Mouse (Mus musculus) bone marrow, adult 2 months (tissue): ENCODE data around the gene Svep1. TPM values are rescaled to one million over a fixed set of nuclear protein-coding genes. Genes with fewer than 3 reads are reported as not detected.

Source experiments
- H3K27ac ChIP-seq: fragments of 200-500 bp; 2 replicates; pipeline ENCODE4 v1.5.1; 2012; ENCODE audit warnings: low read depth, mild to moderate bottlenecking, control low read depth, inconsistent platforms, low read length; ENCODE audit not compliant: control insufficient read depth, poor library complexity, insufficient read depth
- H3K4me1 ChIP-seq: fragments of 200-500 bp; 2 replicates; pipeline ENCODE4 v1.6.1; 2011; ENCODE audit warnings: low read length; ENCODE audit not compliant: control insufficient read depth, insufficient read depth
- H3K4me3 ChIP-seq: fragments of 200-500 bp; replicated peaks from 2 replicates; pipeline ENCODE3; 2011; ENCODE audit warnings: mild to moderate bottlenecking, low read depth, low read length, control low read depth; ENCODE audit not compliant: control insufficient read depth
- CTCF ChIP-seq: fragments of 200-500 bp; IDR thresholded peaks from 2 replicates; pipeline ENCODE4 v1.5.1; 2011; ENCODE audit warnings: low read length, control low read depth; ENCODE audit not compliant: control insufficient read depth, insufficient read depth
- POLR2A ChIP-seq: fragments of 200-500 bp; IDR thresholded peaks from 2 replicates; pipeline ENCODE4 v1.6.1; 2011; ENCODE audit warnings: low read depth, mild to moderate bottlenecking, control low read depth, low read length, borderline replicate concordance; ENCODE audit not compliant: control insufficient read depth
- WGBS: fragments of 180-500 bp; shearing (Covaris S2); methylation state at CpG from one replicate; pipeline ENCODE4 v1.1.7; 2018; 5-methylcytosine and 5-hydroxymethylcytosine counted together
- polyA plus RNA-seq: library from polyadenylated mRNA; stranded (reverse); fragments of >200 nt; gene quantifications from 2 replicates; pipeline ENCODE4 v1.2.4, GENCODE M21; 2011; ENCODE audit warnings: low replicate concordance; ENCODE audit not compliant: missing spikeins, insufficient read depth, insufficient read length

The Svep1 gene
- polyA plus RNA-seq, 1 experiment, result 1.3 TPM

DNA sequence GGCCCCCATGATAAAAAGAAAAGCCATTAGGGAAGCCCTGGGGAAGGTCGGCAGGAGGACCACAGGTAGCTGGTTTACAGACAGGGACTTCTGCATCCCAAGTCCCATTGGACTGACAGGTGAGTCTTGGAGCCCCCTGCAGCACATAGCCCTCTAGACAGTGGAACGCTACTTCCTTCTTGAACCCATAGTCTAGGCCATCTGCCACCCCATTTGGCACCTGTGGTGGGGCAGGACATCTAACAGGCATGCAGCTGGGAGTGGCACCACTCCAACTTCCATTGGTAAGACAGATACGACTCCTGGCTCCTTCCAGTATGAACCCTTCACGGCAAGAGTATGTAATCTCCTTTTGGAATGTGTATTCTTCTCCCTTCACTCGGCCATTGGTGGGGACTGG, 137.8 kb downstream of the Svep1 start:
- Histone ChIP-seq H3K4me3 (no peak overlapping the region), H3K27ac (no peak overlapping the region), H3K4me1 (no peaks in the 10 kb centered on the region)
- whole genome bisulfite sequencing, result 83% methylated on average over 5 of the region's 5 CpGs
- TF ChIP-seq CTCF, result no peak
- TF ChIP-seq POLR2A, result no peak

DNA sequence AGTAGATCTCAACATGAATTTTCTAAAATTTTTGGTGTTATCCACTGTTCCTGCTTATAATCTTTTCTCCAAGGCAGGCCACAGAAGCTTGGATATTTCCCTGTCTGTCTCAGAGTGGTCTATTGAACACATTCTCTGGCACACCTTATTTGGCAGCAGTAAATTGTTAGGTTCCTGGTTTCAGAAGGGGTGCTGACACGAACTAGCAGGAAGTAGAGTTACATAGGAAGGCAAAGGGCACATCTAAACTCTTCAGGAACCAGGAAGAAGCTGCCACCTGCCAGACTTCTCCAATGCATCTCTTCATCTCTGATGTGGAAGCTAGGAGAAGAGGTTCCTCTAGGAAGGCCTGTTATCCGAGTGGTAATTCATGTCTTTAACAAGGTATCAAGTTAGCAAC, 141.9 kb downstream of the Svep1 start:
- H3K4me1 ChIP-seq, result no peaks in the 10 kb centered on the region
- TF ChIP-seq CTCF (no peak), POLR2A (no peak)
- no peak overlapping the region for H3K4me3 ChIP-seq
- no peak overlapping the region for H3K27ac ChIP-seq
- 21% methylated on average over 2 of the region's 2 CpGs for WGBS

DNA sequence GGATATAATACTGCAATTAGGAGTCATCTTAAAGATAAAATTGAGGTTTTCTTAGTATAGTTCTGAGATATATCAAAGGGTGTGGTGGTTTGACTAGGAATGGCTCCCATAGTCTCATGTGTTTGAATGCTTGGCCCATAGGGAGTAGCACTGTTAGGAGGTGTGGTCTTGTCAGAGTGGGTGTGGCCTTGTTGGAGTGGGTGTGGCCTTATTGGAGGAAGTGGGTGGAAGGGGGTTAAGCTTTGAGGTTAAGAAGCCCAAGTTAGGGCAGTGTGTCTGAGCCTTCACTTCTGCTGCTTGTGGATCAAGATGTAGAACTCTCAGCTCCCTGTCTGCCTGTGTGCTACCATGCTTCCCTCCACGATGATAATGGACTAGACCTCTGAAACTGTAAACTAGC, 143.7 kb downstream of the Svep1 start:
- Histone ChIP-seq H3K4me1 (no peaks in the 10 kb centered on the region), H3K27ac (no peak overlapping the region), H3K4me3 (no peak overlapping the region)
- TF ChIP-seq CTCF (no peak), POLR2A (no peak)
- 45% methylated on average over 1 of the region's 1 CpGs for WGBS

DNA sequence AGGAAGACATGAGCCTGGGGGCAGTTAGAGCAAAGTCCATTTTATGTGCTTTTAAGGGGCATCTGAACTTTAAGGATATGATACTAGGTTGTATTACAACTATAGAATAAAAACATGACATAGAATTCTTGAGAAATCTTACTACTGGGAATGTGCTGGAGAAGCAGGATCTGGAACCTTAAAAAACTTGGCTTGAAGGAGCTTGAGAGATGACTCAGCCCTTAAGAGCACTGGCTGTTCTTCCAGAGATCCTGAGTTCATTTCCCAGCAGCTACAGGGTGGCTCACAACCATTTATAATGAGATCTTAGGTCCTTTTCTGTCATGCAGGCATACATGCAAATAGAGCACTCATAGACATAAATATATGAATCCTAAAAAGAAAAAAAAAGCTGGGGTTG, 151.0 kb downstream of the Svep1 start:
- TF ChIP-seq CTCF (no peak), POLR2A (no peak)
- H3K4me1 ChIP-seq, result no peaks in the 10 kb centered on the region
- H3K4me3 ChIP-seq, result no peak overlapping the region
- no peak overlapping the region for H3K27ac ChIP-seq

DNA sequence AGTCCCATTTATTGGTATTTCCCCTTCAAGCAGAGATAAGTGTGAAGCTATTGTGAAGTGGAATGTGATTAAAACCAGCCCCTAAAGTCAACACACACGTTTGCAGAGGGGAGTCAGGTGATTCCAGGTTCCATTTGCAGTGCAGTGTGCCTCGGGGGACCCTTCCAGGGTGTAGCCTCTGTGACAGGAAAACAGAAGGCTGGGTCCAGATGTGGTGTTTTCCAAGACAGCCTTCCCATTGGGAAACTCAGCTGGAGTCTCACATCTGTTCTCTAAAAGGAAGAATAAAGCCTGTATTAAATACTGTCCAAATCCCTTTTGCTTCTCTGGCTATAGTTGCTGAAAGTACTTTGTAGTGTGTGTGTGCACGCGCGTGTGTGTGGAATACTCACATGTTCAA, 152.2 kb downstream of the Svep1 start:
- WGBS, result 76% methylated on average over 5 of the region's 5 CpGs
- no peak for TF ChIP-seq POLR2A
- TF ChIP-seq CTCF, result no peak
- no peak overlapping the region for H3K4me3 ChIP-seq
- H3K27ac ChIP-seq, result no peak overlapping the region
- H3K4me1 ChIP-seq, result no peaks in the 10 kb centered on the region

DNA sequence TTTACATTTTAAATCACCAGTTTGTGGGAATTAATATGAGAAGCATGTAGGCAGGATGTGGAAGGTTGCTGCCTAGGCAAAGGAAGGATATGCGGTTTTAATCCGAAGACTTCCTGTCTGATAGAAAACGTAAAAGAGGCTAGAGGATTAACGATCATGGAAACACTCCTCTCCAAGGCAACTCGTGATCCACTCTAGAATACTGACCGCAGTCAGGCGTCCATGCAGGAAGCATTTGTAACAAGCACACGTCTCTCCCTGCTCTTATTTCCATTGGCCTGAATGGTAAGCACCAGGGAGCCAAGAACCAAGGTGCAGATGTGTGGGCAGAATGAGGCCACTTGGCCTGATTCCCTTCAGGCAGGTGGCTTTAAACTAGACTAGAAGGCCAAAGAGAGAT, 155.9 kb downstream of the Svep1 start:
- Histone ChIP-seq H3K27ac (no peak overlapping the region), H3K4me1 (no peaks in the 10 kb centered on the region), H3K4me3 (no peak overlapping the region)
- 6% methylated on average over 8 of the region's 8 CpGs for WGBS
- TF ChIP-seq CTCF, result no peak
- TF ChIP-seq POLR2A, result no peak

DNA sequence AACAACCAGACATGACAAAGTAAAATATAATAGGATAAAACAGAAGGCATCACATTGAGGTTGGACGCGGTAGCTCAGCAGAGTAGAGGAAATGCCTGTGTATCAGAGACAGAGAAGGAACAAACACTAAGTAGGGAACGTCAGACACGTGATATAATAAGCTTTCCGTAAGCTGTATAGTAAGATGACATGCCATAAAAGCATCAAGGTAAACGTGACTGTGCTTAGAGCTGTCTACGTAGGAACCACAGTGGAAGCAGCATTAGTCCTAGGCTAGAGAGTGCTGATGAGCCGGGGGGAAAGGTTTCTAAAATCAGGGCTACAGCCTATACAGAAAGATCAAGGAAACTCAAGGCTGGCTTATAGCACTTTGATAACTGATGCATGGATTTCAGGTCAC, 156.4 kb downstream of the Svep1 start:
- Histone ChIP-seq H3K4me1 (no peaks in the 10 kb centered on the region), H3K27ac (no peak overlapping the region), H3K4me3 (no peak overlapping the region)
- 21% methylated on average over 8 of the region's 8 CpGs for WGBS
- TF ChIP-seq CTCF, result no peak
- no peak for TF ChIP-seq POLR2A

DNA sequence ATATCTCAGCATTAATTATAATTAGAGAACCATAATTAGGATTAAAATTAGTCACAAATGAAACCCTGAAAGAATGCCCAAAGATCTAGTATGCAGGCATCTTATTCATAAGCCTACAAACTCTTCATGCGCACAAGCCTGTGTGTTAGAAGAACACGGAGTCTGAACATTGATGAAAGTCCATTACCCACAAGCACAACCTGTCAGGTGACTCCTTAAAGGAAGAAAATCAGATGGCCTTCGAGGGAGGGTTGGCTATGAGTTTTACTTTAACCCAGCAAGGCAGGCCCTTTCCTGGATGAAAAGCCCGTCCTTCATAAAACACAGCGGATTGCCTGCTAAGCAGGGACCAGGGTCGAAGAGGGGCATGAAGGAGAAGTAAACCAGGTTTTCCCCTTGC, 161.8 kb downstream of the Svep1 start:
- H3K4me1 ChIP-seq, result no peaks in the 10 kb centered on the region
- WGBS, result 83% methylated on average over 6 of the region's 6 CpGs
- no peak overlapping the region for H3K27ac ChIP-seq
- TF ChIP-seq CTCF (no peak), POLR2A (no peak)
- H3K4me3 ChIP-seq, result no peak overlapping the region

DNA sequence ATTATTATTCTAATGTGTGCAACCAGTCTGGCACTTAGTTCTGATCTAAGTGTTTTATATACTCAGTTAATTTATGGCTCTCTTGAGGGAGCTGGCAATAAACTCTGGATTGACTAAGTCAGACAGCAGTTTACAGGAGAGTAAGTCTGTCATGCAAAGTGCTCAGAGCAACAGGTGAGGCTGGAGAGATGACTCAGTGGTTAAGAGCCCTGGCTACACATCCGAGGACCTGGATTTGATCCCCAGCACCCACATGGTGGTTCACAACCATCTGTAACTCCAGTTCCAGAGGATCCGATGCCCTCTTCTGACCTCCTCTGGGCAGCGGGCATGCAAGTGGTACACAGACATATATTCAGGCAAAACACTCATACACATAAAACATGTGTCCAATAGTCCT, 162.3 kb downstream of the Svep1 start:
- WGBS, result 85% methylated on average over 3 of the region's 3 CpGs
- Histone ChIP-seq H3K4me3 (no peak overlapping the region), H3K4me1 (no peaks in the 10 kb centered on the region), H3K27ac (no peak overlapping the region)
- TF ChIP-seq POLR2A (no peak), CTCF (no peak)

DNA sequence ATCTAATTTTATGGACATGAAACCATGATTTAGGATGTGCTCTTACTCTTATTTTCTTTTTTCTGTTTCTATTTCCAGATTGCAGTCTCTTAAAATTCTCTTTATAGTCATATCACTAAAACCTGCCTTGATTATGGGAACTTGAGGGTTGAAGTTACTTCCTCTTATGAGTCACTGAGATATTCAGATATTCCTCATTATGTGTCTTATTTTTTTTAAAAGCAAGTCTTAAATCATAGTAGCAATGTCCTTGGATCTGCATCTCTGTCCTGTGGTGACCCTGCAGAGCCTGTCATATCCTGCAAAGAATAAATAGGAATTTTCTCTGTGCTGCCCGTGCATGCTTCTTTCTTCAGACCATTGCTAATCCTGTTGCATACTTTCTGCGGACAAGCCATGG, 166.6 kb downstream of the Svep1 start:
- Histone ChIP-seq H3K4me1 (no peaks in the 10 kb centered on the region), H3K4me3 (no peak overlapping the region), H3K27ac (no peak overlapping the region)
- WGBS, result 56% methylated on average over 2 of the region's 2 CpGs
- TF ChIP-seq POLR2A (no peak), CTCF (no peak)
